Mouse (Mus musculus): ENCODE measurements around the gene Btaf1.

Gene Btaf1

GRCm38 (mm10) chr19:36925671-36926552 lies at the start of gene Btaf1:
Gene Btaf1, plus strand, starts transcription at chr19:36926079.
- DNase-seq (ENCODE audit: low spot score): peak; percentile 78

- no peak for DNase-seq (ENCODE audit: low spot score)
These were observed 48.5 kb upstream of the Btaf1 start for GRCm38 (mm10) chr19:36877329-36877728.

- DNase-seq (ENCODE audit: low spot score): no peak
These were observed 47.0 kb upstream of the Btaf1 start for GRCm38 (mm10) chr19:36878743-36879495.

GRCm38 (mm10) chr19:36883119-36883518 lies 42.8 kb upstream of the Btaf1 start:
- no peak for DNase-seq (ENCODE audit: low spot score)

- no peak for DNase-seq (ENCODE audit: low spot score)
These were observed 39.6 kb upstream of the Btaf1 start for GRCm38 (mm10) chr19:36886316-36886715.

GRCm38 (mm10) chr19:36887706-36888105 lies 38.2 kb upstream of the Btaf1 start:
- DNase-seq (ENCODE audit: low spot score): no peak

GRCm38 (mm10) chr19:36891746-36892145 lies 34.1 kb upstream of the Btaf1 start:
- no peak for DNase-seq (ENCODE audit: low spot score)

GRCm38 (mm10) chr19:36896791-36897569 lies 28.9 kb upstream of the Btaf1 start:
- DNase-seq (ENCODE audit: low spot score): no peak

- no peak for DNase-seq (ENCODE audit: low spot score)
These were observed 28.1 kb upstream of the Btaf1 start for GRCm38 (mm10) chr19:36897778-36898177.

- DNase-seq (ENCODE audit: low spot score): no peak
These were observed 22.5 kb upstream of the Btaf1 start for GRCm38 (mm10) chr19:36903377-36903776.

GRCm38 (mm10) chr19:36904211-36905007 lies 21.5 kb upstream of the Btaf1 start:
- no peak for DNase-seq (ENCODE audit: low spot score)

GRCm38 (mm10) chr19:36909150-36909549 lies 16.7 kb upstream of the Btaf1 start:
- no peak for DNase-seq (ENCODE audit: low spot score)

GRCm38 (mm10) chr19:36909676-36910292 lies 16.1 kb upstream of the Btaf1 start:
- peak; percentile 61 for DNase-seq (ENCODE audit: low spot score)

- DNase-seq (ENCODE audit: low spot score): no peak
These were observed 15.3 kb upstream of the Btaf1 start for GRCm38 (mm10) chr19:36910424-36911045.

GRCm38 (mm10) chr19:36913064-36913463 lies 12.8 kb upstream of the Btaf1 start:
- DNase-seq (ENCODE audit: low spot score): no peak

- DNase-seq (ENCODE audit: low spot score): no peak
These were observed 9.7 kb upstream of the Btaf1 start for GRCm38 (mm10) chr19:36916206-36916605.

GRCm38 (mm10) chr19:36916876-36917389 lies 8.9 kb upstream of the Btaf1 start:
- DNase-seq (ENCODE audit: low spot score): no peak

- DNase-seq (ENCODE audit: low spot score): peak; percentile 53
These were observed 7.2 kb upstream of the Btaf1 start for GRCm38 (mm10) chr19:36918441-36919301.

- DNase-seq (ENCODE audit: low spot score): no peak
These were observed 6.4 kb upstream of the Btaf1 start, which contains the start of gene Fgfbp3 for GRCm38 (mm10) chr19:36919466-36919865. Gene Fgfbp3, minus strand, starts transcription at chr19:36919615.

Data from spleen, adult 12 weeks (tissue).